Mouse (Mus musculus): ENCODE data around the gene Tnni3k. TPM values are rescaled to one million over a fixed set of nuclear protein-coding genes. Genes with fewer than 3 reads are reported as not detected.

Tnni3k gene
- total RNA-seq (2021) (not detected), polyA plus RNA-seq (2012; rRNA removed) (not detected in 2 replicates)
- long read RNA-seq = 0 reads

DNA sequence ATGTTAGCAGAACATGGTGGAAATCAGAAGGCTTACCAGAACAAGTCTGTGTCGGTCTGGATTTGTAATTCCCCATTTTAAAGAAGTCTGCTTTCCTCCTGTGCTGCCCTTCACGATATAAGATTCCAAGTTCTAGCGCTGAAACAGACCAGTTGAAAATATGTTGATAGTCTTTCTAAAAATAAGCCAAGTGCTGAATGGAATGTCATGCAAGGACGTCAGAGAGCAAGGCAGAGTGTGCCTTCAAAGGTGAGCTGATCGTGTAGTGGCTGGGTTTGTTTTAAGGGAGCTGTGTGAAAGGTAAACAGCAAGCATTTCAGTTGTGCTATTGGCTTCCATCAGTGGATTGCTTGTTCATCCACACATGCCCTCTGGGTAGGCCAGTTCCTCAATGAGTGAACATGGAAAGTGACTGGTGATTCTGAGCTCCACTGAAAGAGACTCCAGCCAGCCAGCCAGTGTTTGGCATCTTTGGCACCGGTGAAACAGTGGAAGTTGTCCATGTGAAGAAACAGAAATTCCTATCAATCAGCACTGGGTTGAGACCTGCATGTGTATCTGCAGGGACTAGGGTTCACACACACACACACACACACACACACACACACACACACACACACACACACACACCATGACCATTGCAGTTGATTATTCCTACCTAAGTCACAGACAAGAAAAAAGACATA is at the start of gene Tnni3k:
Gene Tnni3k, minus strand, starts transcription at position 177 of the 686 bp plus-strand sequence.
- DNase-seq = no peak

DNA sequence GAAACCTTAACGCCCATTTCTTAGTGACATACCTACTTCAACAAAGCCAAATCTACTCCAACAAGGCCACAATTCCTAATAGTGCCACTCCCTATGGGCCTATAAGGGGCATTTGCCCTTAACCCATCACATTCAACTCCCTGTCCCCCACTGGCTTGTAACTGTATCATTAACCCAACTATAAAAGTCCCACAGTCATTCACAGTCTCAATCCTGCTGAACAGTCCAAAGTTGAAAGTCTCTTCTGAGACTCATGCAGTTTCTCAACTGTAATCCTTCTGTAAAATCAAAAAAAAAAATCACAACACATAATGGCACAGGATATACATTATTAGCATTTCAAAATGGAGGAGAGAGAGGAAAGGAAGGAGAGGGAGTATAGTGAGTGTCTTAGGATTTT is 44.1 kb upstream of the Tnni3k start:
- DNase-seq = no peak

DNA sequence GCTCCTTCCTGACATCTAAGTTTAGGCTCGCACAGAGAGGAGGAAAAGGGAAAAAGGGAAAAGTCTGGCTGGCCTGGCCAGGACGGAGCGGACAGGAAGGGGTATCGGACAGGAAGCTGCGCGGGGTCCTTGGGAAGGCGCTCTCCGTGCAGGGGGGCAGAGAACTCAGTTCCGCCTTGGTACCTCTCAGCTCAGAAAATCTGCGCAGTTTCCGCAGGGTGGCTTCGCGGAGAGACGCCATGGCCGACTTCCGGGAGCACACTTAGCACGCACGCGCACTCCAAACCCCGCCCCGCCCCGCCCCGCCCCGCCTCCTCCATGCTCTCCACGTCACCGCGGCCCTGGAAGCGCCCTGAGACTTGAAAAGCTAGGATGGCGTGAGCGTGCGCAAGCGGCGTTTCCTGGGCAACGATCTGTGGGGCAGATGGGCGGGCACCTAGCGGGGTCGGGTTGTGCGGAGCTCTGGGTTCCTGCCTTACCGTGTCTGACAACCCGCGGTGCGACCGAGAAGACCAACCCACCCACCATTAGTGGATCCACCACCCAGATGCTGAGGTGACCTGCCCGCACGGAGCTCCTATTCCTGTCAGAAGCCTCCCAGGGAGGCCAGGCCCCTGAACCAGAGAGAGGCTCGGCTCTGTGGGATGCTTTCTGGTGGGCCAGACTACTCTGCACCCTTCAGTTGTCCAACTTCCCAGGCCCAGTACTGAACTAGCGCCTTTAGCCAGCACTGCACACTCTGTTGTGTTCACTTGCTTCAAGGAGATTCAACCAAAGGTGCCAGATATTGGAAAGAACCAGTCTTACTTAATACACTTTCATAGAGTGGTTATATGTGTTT is 38.1 kb upstream of the Tnni3k start, which contains the start of the genes Fpgt and Lrriq3:
Gene Fpgt, minus strand, starts transcription at position 288 of the 841 bp plus-strand sequence.
Gene Lrriq3, plus strand, starts transcription at position 319 of the 841 bp plus-strand sequence.
- peak; percentile 95 for DNase-seq

DNA sequence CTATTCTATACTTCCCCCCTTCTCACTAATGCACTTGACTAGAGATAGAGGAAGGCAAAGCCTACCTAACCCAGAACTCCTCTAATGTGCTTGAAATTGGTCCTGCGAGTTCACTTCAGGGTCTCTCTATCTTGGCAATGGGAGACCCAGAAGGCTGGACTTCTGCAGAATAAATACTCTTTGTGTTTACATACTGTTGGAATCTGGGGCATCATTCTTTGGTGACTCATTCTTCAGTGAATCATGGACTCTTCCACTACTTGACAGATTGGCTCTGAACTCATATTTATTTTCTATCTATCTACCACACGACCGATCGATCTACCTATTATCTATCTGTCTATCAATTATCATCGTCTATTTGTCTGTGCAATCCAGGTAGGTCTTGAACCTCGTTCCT is 36.9 kb upstream of the Tnni3k start:
- DNase-seq = no peak

DNA sequence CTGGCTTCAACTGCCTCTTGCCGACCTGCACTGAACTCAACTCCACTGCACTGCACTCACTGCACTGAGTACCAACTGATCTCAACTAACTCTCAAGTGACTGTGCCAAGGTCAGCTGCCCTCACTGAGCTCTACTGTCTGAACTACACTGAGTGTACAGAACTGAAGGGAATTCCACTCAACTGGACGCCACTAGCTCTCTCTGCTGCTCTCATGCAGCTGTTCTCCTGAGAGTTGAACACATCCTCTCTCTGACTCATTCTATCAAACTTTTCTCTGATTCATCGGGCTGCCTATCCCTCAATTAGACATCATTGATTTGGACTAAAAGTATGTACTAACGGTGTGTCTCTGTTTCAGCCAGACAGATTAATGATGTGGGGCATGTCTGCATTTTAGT is 22.7 kb upstream of the Tnni3k start:
- DNase-seq = no peak

DNA sequence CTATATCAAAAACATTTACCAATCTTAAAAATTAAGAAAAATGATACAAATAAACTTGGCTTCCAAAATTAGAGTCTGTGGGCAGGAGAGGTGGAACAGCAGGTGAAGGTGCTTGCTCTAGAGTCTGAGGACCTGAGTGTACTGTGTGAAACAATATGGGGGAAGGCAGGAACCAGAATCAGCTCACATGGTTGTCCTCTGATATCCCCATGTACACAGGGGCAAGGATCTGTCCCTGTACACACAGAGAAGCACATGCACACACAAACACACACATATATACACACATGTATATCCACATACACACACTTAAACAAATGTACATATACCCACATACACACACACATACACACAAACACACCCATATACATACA is 4.2 kb upstream of the Tnni3k start:
- no peak for DNase-seq

DNA sequence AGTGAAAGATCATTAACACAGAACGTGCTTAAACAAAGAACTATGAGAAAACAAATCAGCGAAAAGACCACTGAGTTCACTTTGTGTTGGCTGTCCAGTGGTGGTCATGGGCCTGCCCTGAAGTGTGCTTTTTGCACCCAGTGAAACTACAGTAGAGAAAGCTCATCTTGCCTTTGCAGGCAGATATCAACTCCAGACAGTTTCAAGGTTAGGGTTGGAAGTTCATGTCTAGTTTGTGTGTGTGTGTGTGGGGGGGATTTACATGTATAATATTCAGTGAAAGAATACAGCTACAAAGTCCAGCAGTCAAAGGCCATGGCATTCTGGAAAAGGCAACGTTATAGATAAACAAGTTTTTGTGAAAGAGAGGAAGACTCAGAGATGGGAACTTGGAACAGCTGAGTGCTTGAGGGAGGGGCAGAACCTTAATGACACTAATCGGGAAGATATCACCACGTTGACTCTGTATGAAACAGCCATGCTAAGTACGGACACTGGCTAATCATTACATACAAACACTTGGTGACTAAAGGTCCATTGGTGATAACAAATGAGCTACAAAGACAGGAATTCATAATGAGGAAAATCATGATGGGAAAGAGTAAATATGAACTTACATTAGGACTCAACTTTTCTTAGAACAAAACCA is 3.7 kb upstream of the Tnni3k start:
- DNase-seq = no peak

DNA sequence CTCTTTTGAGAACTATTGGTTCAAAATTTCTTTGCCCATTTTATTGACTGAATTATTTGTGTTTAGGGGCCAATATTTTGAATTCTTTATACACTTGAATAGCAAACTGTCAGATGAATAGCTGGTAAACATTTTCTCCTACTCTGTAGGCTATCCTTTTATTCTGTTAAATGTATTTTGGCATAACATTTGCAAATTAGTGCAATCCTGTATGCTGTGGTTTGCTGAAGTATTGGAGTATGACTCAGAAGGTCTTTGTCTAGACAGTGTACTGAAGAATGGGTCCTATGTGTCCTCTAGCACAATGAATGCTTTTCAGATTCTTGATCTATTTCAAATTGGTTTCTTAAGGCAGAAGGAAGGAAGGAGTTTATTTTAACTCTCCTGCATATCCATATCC is 2.4 kb upstream of the Tnni3k start:
- DNase-seq = no peak

DNA sequence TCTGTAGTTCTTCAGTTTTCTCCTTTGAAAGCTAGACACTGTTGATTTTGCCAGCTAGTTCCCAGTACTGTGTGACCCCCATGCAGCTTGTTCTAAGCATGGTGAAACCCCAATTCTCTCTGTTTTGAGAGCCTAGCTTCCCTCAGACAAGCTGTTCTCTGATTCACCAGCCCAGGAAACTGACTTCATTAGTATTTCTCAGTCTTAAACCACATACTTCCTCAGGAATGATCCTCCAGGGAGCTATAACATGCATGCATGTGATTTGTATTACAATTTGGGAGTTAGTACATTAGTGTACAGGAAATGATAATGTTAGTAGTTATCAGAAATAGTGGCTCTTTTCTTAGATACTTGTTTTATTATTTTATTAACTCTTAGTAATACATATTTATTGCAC is 1.4 kb upstream of the Tnni3k start:
- DNase-seq = no peak

DNA sequence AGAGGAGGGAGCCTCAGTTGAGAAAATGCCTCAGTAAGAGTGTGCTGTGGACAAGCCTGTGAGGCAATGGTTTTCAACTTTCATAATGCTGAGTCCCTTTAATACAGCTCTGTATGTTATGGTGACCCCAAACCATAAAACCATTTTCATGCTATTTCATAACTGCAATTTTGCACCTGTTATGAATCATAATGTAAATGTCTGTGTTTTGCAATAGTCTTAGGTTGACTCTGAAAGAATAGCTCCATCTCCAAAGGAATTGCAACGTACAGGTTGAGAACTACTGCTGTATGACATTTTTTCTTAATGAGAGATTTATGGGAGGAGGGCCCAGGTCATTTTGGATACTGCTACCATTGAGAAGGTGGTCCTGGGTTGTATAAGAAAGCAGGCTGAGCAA is 2.0 kb downstream of the Tnni3k start:
- DNase-seq = no peak

DNA sequence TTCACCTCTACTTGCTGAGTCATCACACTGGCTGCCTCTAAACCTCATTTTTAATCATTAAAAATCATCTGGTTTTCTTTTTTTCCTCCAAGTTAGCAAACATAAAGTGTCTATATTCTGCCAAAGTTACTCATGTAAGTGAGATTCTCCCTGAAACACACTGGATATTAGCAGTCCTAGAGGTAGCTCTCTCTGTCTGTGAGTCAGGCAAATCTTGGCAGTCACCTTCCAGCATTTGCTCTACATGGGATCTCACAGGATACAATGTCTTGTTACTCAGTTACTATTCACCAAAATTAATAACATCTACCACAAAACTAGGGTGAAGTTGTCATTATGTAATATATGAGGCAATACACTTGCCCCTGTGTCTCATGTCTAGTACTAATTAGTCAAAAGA is 3.2 kb downstream of the Tnni3k start:
- DNase-seq = no peak

DNA sequence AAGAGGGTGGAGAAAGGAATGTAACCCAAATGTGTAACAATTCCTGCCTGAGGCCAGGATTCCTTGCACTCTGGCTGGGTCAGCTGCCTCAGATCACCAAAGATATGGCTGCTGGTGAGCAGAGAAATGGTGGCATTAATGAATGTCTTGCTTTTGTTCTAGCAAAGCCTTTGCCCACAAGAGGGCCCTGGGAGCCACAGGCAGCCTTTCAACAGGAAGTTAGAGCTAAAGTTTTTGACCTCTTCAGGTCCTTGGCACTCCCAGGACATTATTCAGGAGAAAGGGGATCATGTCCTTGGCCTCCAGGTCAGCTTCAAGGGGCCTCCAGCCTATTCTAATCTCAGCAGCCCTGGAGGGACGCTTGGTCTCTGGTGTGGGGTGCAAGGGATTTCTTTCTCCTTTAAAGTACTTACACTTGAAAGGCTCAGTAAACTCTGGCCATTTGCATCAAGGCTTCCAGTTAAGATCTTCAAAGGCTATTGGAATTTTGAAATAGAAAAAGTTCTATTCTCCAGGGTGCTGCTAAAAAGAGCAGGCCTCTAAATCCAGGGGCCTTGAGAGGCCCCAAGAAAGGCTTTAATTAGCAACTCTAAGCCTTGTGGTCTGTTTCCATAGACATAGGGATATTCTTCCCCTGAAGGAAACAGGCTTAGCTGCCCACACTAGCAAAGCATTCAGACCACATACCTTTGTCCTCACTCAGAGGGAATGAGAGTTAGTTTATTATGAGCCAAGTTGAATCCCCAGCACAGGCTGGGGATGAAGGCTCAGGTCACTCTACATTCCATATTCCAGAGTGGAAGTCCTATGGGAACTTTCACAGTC is 16.0 kb downstream of the Tnni3k start:
- DNase-seq = peak; percentile 3

DNA sequence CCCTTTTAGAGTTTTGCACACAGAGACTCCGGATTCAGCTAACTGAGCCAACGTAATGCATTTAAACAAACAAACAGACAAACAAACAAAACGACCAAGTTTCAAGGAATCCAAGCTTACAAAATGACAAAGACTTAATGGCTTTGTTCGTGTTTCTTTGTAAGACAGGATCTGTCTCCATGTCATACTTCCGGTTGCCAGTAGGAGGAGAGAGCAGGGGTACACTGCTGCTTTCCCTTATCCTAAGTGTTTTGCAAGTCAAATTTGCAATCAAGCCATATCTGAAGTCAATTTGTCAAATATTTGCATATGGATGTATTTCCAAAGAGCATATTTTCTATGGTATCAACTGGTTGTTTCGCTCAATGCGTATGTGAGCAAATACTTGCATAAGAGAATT is 20.9 kb downstream of the Tnni3k start:
- DNase-seq = no peak

DNA sequence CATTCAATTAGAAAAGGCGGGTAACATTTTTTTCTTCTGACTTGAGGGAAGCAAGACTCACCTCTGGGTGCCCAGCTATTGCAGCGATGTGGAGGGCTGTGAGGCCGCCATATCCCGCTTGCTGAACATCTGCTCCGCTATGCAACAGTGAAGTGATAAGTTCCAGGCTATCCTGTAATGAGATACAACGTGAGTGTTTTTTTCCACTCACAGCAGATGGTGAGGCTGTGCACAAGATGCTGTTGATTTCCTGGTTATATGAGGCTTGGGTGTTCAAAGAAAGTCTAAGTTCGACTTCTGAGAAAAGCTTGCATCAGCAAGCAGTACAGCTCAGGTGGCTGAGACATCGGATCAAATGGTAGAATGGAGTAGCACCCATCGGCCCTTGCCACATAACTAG is 25.0 kb downstream of the Tnni3k start:
- DNase-seq = no peak

DNA sequence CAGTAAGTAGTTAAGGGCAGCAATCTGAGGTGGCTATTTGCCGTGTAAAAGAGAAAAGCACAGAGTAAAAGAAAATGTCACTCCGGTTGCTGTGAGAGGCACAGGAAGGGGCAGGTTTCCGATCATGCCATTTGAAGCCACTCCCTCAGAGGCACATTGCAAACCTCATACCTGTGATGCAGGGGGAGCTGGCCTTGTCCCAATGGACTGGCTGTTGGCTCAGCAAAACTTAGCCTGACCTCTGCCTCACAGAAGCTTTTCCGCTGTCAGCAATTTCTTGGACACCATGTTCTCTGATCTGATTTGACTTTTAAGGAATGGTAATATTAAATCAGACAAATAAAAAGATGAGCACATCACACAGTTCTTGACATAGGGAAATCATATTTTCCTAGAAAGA is 52.4 kb downstream of the Tnni3k start:
- peak; percentile 18 for DNase-seq

DNA sequence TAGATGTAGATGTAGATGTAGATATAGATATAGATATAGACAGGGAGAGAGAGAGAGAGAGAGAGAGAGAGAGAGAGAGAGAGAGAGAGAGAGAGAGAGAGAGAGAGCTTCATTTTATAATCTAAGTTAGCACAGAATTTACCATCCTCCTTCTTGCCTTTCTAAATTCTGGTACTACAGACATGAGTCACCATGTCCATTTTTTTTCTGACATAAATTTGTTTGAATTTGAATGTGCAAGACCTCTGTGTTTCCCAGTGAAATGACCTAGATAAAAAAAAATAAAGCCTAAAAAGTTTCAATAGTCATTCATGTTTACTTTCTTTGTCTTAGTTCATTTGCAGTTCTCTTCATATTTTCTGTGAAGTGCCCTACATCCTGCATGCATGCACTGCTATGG is 54.2 kb downstream of the Tnni3k start:
- DNase-seq = no peak

DNA sequence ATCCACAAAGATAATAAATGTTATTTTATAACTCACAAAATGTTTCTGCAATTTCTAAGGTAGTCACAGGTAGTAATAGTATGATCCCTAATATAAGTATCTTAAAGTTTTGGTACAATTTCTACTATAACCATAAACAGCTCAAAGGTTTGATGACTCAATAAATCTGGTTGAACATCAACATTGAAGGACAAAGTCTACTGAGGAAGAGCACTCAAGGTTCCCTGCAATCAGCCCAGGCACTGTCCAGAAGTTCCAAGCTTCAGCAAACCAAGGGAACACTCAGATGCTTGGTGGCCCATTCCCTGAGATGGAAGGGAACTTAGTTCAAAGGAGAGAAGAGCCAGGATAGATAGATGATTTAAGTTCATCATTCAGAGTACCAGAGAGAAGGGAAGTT is 62.5 kb downstream of the Tnni3k start:
- no peak for DNase-seq

DNA sequence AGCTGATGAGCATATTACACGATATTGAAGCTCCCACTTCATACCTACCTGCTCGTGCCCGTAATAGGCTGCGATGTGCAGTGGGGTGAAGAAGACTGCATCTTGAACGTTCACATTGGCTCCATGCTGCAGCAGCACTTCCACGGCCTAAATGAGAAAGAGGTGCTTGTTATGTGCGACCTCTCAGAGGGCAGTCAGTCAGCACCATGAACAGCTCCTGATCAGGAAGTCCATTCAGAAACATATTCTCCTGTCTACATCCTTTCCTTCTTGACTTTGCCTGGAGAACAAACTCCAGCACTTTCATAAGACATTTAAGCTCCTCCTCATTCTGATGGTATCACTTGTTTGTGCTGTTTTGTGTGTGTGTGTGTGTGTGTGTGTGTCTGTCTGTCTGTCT is 76.1 kb downstream of the Tnni3k start:
- DNase-seq = no peak

DNA sequence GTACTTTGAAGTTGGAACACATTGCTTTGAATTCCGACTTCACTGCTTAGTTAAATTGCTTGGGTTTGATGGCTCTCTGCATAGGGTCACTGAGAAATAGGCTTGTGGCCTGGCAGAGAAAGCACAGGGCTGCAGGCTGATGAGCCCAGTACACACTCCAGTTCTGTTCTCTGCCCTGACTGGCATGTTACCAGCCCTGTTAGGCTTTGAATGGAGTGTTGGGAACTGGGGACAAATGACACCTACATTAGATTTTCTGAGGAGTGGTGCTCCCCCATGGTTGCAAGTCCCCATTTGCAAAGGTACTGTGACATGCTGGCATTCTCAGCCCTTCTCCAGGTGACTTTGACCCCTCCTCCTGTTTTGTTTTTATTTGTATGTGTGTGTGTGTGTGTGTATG is 83.6 kb downstream of the Tnni3k start:
- DNase-seq = no peak

DNA sequence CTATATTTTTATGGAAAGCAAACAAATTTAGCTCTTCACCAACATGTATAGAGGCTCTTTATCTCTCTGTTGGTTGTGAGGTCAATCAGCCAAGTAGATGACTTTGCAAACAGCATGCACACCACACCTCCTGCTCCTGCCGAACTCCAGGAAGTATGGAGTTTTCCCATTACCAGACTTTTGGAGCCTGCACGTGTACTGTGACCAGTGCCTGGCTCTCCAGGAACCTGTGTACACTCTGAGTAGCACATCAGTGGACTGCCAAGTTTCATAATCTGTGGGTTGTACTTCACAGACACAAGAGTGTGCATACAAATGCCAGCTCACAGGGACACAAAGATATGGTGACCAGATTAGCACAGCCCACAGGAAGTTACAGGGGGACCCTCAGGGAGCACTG is 84.2 kb downstream of the Tnni3k start:
- DNase-seq = no peak

DNA sequence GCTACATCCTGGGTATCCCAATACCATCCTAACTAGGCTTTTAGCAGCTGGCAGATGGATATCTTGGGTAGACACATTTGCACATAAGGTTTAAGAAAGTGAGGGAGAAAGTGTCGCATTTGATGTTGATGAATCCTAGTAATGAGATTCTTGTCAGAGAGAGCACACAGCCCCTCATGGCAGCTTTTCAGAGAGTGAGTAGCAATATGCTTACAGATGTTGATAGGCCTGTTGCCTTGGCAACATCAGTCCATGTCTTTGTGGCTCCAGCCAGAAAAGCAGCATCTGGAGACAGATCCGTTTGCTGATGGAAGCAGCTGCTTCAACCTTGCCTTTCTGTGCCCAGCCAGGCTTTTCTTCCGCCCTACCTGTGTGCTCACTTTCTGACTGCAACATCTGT is 93.9 kb downstream of the Tnni3k start:
- no peak for DNase-seq

DNA sequence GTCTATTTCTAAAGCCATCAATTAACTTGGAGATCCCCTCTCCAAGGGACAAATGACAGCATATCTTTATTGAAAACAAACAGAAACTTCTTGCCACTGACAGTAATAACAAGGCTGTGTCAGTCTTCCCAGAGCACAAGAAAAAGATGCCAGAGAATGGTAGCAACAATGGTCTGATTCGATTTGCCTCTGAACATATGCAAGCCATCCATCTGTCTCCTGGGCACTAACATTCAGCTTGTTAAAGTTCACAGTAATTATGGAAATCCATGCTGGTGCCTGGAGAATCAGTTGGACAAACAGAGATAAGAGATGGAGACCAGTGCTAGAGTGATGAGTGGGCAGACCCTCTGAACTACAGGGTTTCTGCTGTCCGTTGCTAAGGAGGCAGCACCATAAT is 102.1 kb downstream of the Tnni3k start:
- no peak for DNase-seq
